Mouse (Mus musculus): Measurements from ENCODE around the gene Spsb3.

- no peak for TF ChIP-seq CTCF (IDR thresholded peaks at IDR 0.05; ENCODE audit: control insufficient read depth, insufficient read depth, insufficient replicate concordance, low read depth, low read length)
- no peak for TF ChIP-seq POLR2A (IDR thresholded peaks at IDR 0.05; ENCODE audit: control insufficient read depth, low read depth, low read length)
Observed at GRCm38 (mm10) chr17:24874989-24875388, 11.5 kb upstream of the Spsb3 start.

All from testis, adult 2 months (tissue).